Mouse (Mus musculus) gastrocnemius, adult 18-20 months (tissue): Measurements from ENCODE around the gene Lat2. TPM values are rescaled to one million over a fixed set of nuclear protein-coding genes. Genes with fewer than 3 reads are reported as not detected.
"Not testable (repeated sequence)": the region's sequence is repeated elsewhere in the genome, so short reads cannot be mapped to it uniquely, and the experiment has no call there.

Source experiments
- DNase-seq: peaks from one replicate; pipeline ENCODE4 v3.0.0; 2021; ENCODE audit warnings: low spot score
- long read RNA-seq, 2 experiments: library from polyadenylated mRNA; stranded (forward); transcript quantifications; one replicate each; pipeline ENCODE4 v2.0.0; 2021
- total RNA-seq, 2 experiments: library from RNA; stranded (reverse); gene quantifications; 2 replicates each; pipeline ENCODE4 v1.2.3; 2021

Gene Lat2
- under 1 TPM; 0.57 to 0.83 TPM for total RNA-seq
- long read RNA-seq, experiment 1, result 0 reads
- long read RNA-seq, experiment 2, result 0 reads

- no peak for DNase-seq
Observed at GRCm38 (mm10) chr5:134614802-134615201, at the start of gene Lat2. Gene Lat2 (minus strand): TSS chr5:134615025.

GRCm38 (mm10) chr5:134656708-134657107 lies 41.9 kb upstream of the Lat2 start:
- no peak for DNase-seq

GRCm38 (mm10) chr5:134652015-134652414 lies 37.2 kb upstream of the Lat2 start:
- DNase-seq, result no peak

GRCm38 (mm10) chr5:134650926-134651325 lies 36.1 kb upstream of the Lat2 start:
- peak; percentile 42 for DNase-seq

- DNase-seq, result not testable (repeated sequence)
Observed at GRCm38 (mm10) chr5:134648976-134649375, 34.2 kb upstream of the Lat2 start.

GRCm38 (mm10) chr5:134647394-134647793 lies 32.6 kb upstream of the Lat2 start:
- DNase-seq, result no peak

GRCm38 (mm10) chr5:134646461-134646860 lies 31.6 kb upstream of the Lat2 start:
- no peak for DNase-seq

- no peak for DNase-seq
Observed at GRCm38 (mm10) chr5:134644643-134645118, 29.9 kb upstream of the Lat2 start.

- DNase-seq, result no peak
Observed at GRCm38 (mm10) chr5:134644121-134644520, 29.3 kb upstream of the Lat2 start.

- DNase-seq, result no peak
Observed at GRCm38 (mm10) chr5:134640371-134640770, 25.5 kb upstream of the Lat2 start.

- peak; percentile 96 for DNase-seq
Observed at GRCm38 (mm10) chr5:134639269-134639682, 24.5 kb upstream of the Lat2 start, which contains the start of gene Eif4h. Gene Eif4h (minus strand): TSS chr5:134639490.

- no peak for DNase-seq
Observed at GRCm38 (mm10) chr5:134638461-134639268, 23.8 kb upstream of the Lat2 start.

GRCm38 (mm10) chr5:134637820-134638367 lies 23.1 kb upstream of the Lat2 start:
- no peak for DNase-seq

- no peak for DNase-seq
Observed at GRCm38 (mm10) chr5:134632841-134633240, 18.0 kb upstream of the Lat2 start.

GRCm38 (mm10) chr5:134630835-134631234 lies 16.0 kb upstream of the Lat2 start:
- no peak for DNase-seq

- DNase-seq, result no peak
Observed at GRCm38 (mm10) chr5:134629508-134629907, 14.7 kb upstream of the Lat2 start.

GRCm38 (mm10) chr5:134622069-134622468 lies 7.2 kb upstream of the Lat2 start:
- DNase-seq, result no peak

GRCm38 (mm10) chr5:134621099-134621640 lies 6.3 kb upstream of the Lat2 start:
- no peak for DNase-seq

GRCm38 (mm10) chr5:134620457-134620856 lies 5.6 kb upstream of the Lat2 start:
- no peak for DNase-seq

- peak; percentile 72 for DNase-seq
Observed at GRCm38 (mm10) chr5:134617071-134617470, 2.2 kb upstream of the Lat2 start.

- DNase-seq, result no peak
Observed at GRCm38 (mm10) chr5:134615780-134616179, 955 bp upstream of the Lat2 start.

- no peak for DNase-seq
Observed at GRCm38 (mm10) chr5:134615380-134615779, 555 bp upstream of the Lat2 start.
